Comparison of ENCODE assay signal across 21 mouse cellular contexts in the genomic region with DNA sequence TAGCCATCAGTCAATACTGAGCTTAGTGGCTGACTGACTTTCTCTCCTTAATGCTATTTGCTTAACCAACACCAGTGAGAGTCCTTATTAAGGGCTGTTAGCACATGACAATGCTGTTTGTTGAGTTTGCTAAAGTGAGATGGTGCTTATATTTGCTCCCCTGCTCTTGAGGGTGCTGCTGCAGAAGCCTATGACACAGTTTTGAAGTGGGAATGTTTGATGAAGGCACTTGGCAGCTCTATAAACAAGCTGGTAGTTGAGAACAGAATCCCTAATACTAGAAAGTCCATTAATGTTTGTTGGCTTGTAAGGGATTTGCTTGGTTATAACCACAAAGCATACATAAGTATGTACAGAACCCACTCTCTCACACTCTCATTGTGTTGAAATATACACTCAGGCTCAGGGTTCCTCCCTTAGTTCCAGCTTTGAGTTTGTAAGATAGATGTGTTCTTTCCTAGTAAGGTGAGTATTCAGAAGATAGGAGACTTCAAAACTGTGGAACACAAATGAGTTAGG.
"Had no signal": no experiment of that assay in that cellular context is flagged by ENCODE, and none has a peak within 500 bp of the region (broad histone marks: within the 10 kb centered on the region; RNA-seq: fewer than 3 reads in every experiment).

No protein-coding gene starts in this region.

- H3K4me2 ChIP-seq: liver, embryonic 11.5 days; liver, embryonic 13.5 days; liver, embryonic 15.5 days; lung, embryonic 15.5 days; midbrain, embryonic 12.5 days; neural tube, embryonic 13.5 days; neural tube, embryonic 15.5 days had no signal

- H3K4me1 ChIP-seq: liver, embryonic 13.5 days; liver, embryonic 15.5 days; lung, embryonic 15.5 days; midbrain, embryonic 10.5 days; midbrain, embryonic 12.5 days; neural tube, embryonic 13.5 days; neural tube, embryonic 15.5 days had no signal

- ATAC-seq: liver, postnatal 0 days; midbrain, embryonic 16.5 days had no signal

- H3K27ac ChIP-seq: liver, embryonic 13.5 days; liver, embryonic 15.5 days; lung, embryonic 15.5 days; midbrain, embryonic 10.5 days; midbrain, embryonic 12.5 days; neural tube, embryonic 13.5 days; neural tube, embryonic 15.5 days had no signal

- H3K27me3 ChIP-seq: liver, embryonic 13.5 days; liver, embryonic 15.5 days; midbrain, embryonic 12.5 days; neural tube, embryonic 13.5 days; neural tube, embryonic 15.5 days had no signal

- H3K36me3 ChIP-seq: liver, embryonic 13.5 days; liver, embryonic 15.5 days; lung, embryonic 15.5 days; midbrain, embryonic 10.5 days; midbrain, embryonic 12.5 days; neural tube, embryonic 13.5 days; neural tube, embryonic 15.5 days had no signal

- H3K9ac ChIP-seq: liver, embryonic 13.5 days; liver, embryonic 15.5 days; liver, postnatal 0 days; lung, embryonic 15.5 days; midbrain, embryonic 12.5 days; neural tube, embryonic 13.5 days; neural tube, embryonic 15.5 days had no signal

- DNase-seq: liver; liver, embryonic 13.5 days; liver, postnatal 0 days; midbrain, embryonic 14.5 days; retina, postnatal 1 day; right cerebral cortex, adult 18-20 months; right cerebral cortex, postnatal 25 days; right cerebral cortex, postnatal 4 days; spleen, adult 18-20 months; thymus, adult 18-20 months; thymus, postnatal 14 days; thymus, postnatal 36 days had no signal

- H3K4me3 ChIP-seq: liver, embryonic 13.5 days; liver, embryonic 15.5 days; lung, embryonic 15.5 days; midbrain, embryonic 10.5 days; midbrain, embryonic 12.5 days; myocyte; neural tube, embryonic 13.5 days; neural tube, embryonic 15.5 days had no signal

- H3K9me3 ChIP-seq: liver, embryonic 13.5 days; liver, embryonic 15.5 days; lung, embryonic 15.5 days; midbrain, embryonic 10.5 days; midbrain, embryonic 12.5 days; neural tube, embryonic 13.5 days; neural tube, embryonic 15.5 days had no signal
